Mouse (Mus musculus) myocyte (in vitro differentiated cells): ENCODE measurements around the gene Sbf2. TPM values are rescaled to one million over a fixed set of nuclear protein-coding genes. Genes with fewer than 3 reads are reported as not detected.

ENCODE experiments used
- H3K27me3 ChIP-seq: one replicate; pipeline ENCODE4 v1.6.1; 2011; ENCODE audit not compliant: control insufficient read depth, insufficient read depth, insufficient read length
- H3K36me3 ChIP-seq: one replicate; pipeline ENCODE4 v1.6.1; 2011; ENCODE audit not compliant: control insufficient read depth, insufficient read depth
- H3K4me2 ChIP-seq: one replicate; pipeline ENCODE4 v1.6.1; 2011; ENCODE audit warnings: low read depth, control low read depth
- H3K4me3 ChIP-seq: one replicate; pipeline ENCODE4 v1.5.1; 2011; ENCODE audit warnings: mild to moderate bottlenecking, control low read depth, moderate library complexity
- H3K79me2 ChIP-seq: one replicate; pipeline ENCODE4 v1.6.1; 2011; ENCODE audit not compliant: control insufficient read depth, insufficient read depth
- H3ac ChIP-seq: one replicate; pipeline ENCODE4 v1.6.1; 2011; ENCODE audit not compliant: control insufficient read depth, insufficient read length
- CEBPB ChIP-seq: IDR thresholded peaks from 2 replicates; pipeline ENCODE4 v1.6.1; 2011; ENCODE audit warnings: mild to moderate bottlenecking, moderate library complexity; ENCODE audit not compliant: poor library complexity, insufficient read depth, severe bottlenecking
- E2F4 ChIP-seq: IDR thresholded peaks from one replicate; pipeline ENCODE4 v1.6.1; 2011; ENCODE audit warnings: mild to moderate bottlenecking, control low read depth, moderate library complexity; ENCODE audit not compliant: insufficient read depth
- MAX ChIP-seq: IDR thresholded peaks from one replicate; pipeline ENCODE4 v1.6.1; 2011; ENCODE audit warnings: low read depth, mild to moderate bottlenecking, control low read depth
- MYOD1 ChIP-seq, 3 experiments: IDR thresholded peaks; one replicate each; pipeline ENCODE4 v1.6.1; 2011; ENCODE audit warnings: control low read depth in 2 of 3, low read depth in 2 of 3, mild to moderate bottlenecking in 2 of 3, moderate library complexity in 1 of 3; ENCODE audit not compliant: insufficient read length in 2 of 3, control insufficient read depth in 1 of 3
- MYOG ChIP-seq, 3 experiments: IDR thresholded peaks; one replicate each; pipeline ENCODE4 v1.6.1; 2011; ENCODE audit warnings: control low read depth in 2 of 3, low read depth in 2 of 3, mild to moderate bottlenecking in 2 of 3; ENCODE audit not compliant: insufficient read length in 2 of 3, control insufficient read depth in 1 of 3, insufficient read depth in 1 of 3
- POLR2A ChIP-seq: IDR thresholded peaks from one replicate; pipeline ENCODE4 v1.6.1; 2011; ENCODE audit warnings: low read depth, mild to moderate bottlenecking, control low read depth, moderate library complexity; ENCODE audit not compliant: insufficient read length
- POLR2AphosphoS2 ChIP-seq: IDR thresholded peaks from one replicate; pipeline ENCODE4 v1.6.1; 2011; ENCODE audit warnings: low read depth, control low read depth; ENCODE audit not compliant: insufficient read length
- REST ChIP-seq: IDR thresholded peaks from one replicate; pipeline ENCODE4 v1.6.1; 2011; ENCODE audit warnings: mild to moderate bottlenecking, control low read depth, moderate library complexity; ENCODE audit not compliant: insufficient read depth, insufficient read length
- SRF ChIP-seq: IDR thresholded peaks from one replicate; pipeline ENCODE4 v1.6.1; 2011; ENCODE audit warnings: low read depth; ENCODE audit not compliant: control insufficient read depth, insufficient read length
- TCF12 ChIP-seq: IDR thresholded peaks from one replicate; pipeline ENCODE4 v1.6.1; 2011; ENCODE audit warnings: mild to moderate bottlenecking, control low read depth; ENCODE audit not compliant: poor library complexity, insufficient read depth, severe bottlenecking
- TCF3 ChIP-seq: IDR thresholded peaks from one replicate; pipeline ENCODE4 v1.6.1; 2011; ENCODE audit warnings: low read depth, control low read depth; ENCODE audit not compliant: insufficient read length
- USF1 ChIP-seq: IDR thresholded peaks from one replicate; pipeline ENCODE4 v1.6.1; 2011; ENCODE audit warnings: low read depth, mild to moderate bottlenecking, control low read depth, moderate library complexity
- polyA plus RNA-seq: library from polyadenylated mRNA; unstranded; fragments of >200 nt; fragmentation: generic; extraction: Trizol; gene quantifications from one replicate; pipeline ENCODE4 v1.2.1, GENCODE M21; 2012; ENCODE audit warnings: missing spikeins

Gene Sbf2
- polyA plus RNA-seq, 1 experiment: 11.3 TPM

GRCm38 (mm10) chr7:110615792-110616191, 1.1 kb upstream of the Sbf2 start:
- TF ChIP-seq USF1: no peak
- TF ChIP-seq E2F4: no peak
- TF ChIP-seq POLR2AphosphoS2: no peak
- no peak for TF ChIP-seq TCF12
- no peak for TF ChIP-seq CEBPB
- TF ChIP-seq MYOD1 (IDR thresholded peaks at IDR 0.05; ENCODE audit: control insufficient read depth in 1 of 3, insufficient read length in 2 of 3, low read depth in 2 of 3): no peak
- TF ChIP-seq SRF: no peak
- no peak for TF ChIP-seq POLR2A
- no peak for TF ChIP-seq REST
- no peak for TF ChIP-seq TCF3
- no peak for TF ChIP-seq MYOG (IDR thresholded peaks at IDR 0.05; ENCODE audit: control insufficient read depth in 1 of 3, insufficient read depth in 1 of 3, insufficient read length in 2 of 3, low read depth in 2 of 3)
- no peak for TF ChIP-seq MAX
- H3K27me3 ChIP-seq: no peaks in the 10 kb centered on the region
- H3ac ChIP-seq: no peak overlapping the region
- H3K4me2 ChIP-seq: peak overlapping the region; percentile 82
- H3K4me3 ChIP-seq: peak overlapping the region; percentile 38
- peaks cover 27% of the 10 kb centered on the region for H3K79me2 ChIP-seq
- no peaks in the 10 kb centered on the region for H3K36me3 ChIP-seq

DNA sequence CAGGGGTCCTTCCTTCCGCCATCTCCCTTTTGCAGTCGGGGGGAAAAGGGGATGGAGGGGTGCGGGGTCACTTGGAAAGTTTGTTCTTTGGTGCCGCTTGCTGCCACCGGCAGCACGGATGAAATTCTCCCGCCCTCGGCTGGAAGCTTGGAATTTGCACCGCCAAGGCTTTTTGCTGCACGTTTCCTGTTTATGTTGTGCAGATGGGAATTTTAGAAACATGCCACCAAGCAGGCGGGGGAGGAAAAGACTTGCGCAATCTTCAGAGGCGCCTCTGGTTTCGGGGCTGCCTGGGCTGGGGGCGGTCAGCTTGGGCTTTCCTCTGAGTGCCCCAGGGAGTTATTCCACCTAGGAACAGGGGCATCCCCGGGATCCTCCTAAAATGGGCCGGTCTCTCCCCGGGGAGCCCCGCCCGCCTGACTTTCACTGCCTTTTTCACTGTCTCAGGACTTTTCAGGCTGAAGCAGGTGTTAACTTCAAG, 469 bp upstream of the Sbf2 start:
- H3K36me3 ChIP-seq: no peaks in the 10 kb centered on the region
- H3K4me3 ChIP-seq: peak overlapping the region; percentile 38
- TF ChIP-seq MYOG (IDR thresholded peaks at IDR 0.05; ENCODE audit: control insufficient read depth in 1 of 3, insufficient read depth in 1 of 3, insufficient read length in 2 of 3, low read depth in 2 of 3) (no peak), CEBPB (peak; percentile 94)
- H3ac ChIP-seq: peak overlapping the region; percentile 94
- peak overlapping the region; percentile 82 for H3K4me2 ChIP-seq
- no peaks in the 10 kb centered on the region for H3K27me3 ChIP-seq
- H3K79me2 ChIP-seq: peaks cover 27% of the 10 kb centered on the region

DNA sequence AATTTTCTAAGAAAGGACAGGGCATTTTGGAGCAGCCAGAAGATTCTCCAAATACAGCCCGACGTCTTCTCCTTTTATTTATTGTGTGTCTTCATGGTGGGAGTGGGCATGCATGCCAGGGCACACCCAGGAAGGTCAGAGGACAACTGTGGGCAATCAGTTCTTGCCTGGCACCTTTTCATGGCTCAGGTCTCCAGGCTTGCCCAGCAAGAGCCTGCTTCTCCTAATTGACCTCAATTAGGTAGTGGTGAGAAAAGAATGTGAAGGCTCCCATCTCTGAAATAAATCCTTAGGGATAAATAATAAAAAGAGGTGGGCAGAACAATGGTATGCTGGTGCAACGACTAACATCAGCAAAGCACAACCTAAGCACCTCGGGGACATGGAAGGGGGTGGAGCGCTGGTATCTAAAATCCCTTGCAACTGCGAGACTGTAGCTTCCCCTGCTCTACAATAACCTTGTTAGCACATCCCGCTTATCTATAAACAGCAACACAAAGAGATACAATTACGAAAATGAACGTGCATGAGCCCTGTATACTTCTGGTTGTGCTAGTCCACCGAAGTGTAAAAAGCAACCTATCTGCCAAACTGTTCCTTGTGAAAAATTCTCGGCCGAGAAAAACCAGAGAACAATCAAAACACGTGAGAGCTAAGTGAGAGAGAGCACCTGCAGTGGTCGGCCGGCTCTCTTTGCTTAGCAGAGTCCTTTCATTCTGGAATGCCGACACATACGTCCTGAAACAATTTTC, 1.2 kb downstream of the Sbf2 start:
- peak overlapping the region; percentile 81 for H3K4me2 ChIP-seq
- peak overlapping the region; percentile 94 for H3ac ChIP-seq
- peak overlapping the region; percentile 38 for H3K4me3 ChIP-seq
- no peaks in the 10 kb centered on the region for H3K36me3 ChIP-seq
- no peaks in the 10 kb centered on the region for H3K27me3 ChIP-seq
- peaks cover 35% of the 10 kb centered on the region for H3K79me2 ChIP-seq
- TF ChIP-seq POLR2AphosphoS2 (no peak), MYOG (IDR thresholded peaks at IDR 0.05; ENCODE audit: control insufficient read depth in 1 of 3, insufficient read depth in 1 of 3, insufficient read length in 2 of 3, low read depth in 2 of 3) (no peak), POLR2A (no peak), CEBPB (no peak), TCF3 (no peak), SRF (no peak), TCF12 (no peak), REST (no peak), MAX (no peak)

- Histone ChIP-seq H3K4me2 (no peak overlapping the region), H3K4me3 (no peak overlapping the region), H3K79me2 (peaks cover 53% of the 10 kb centered on the region), H3K27me3 (no peaks in the 10 kb centered on the region), H3K36me3 (no peaks in the 10 kb centered on the region), H3ac (no peak overlapping the region)
- no peak for TF ChIP-seq REST
- TF ChIP-seq POLR2AphosphoS2: no peak
- no peak for TF ChIP-seq TCF12
- TF ChIP-seq SRF: no peak
- no peak for TF ChIP-seq POLR2A
- no peak for TF ChIP-seq USF1
- no peak for TF ChIP-seq TCF3
- no peak for TF ChIP-seq E2F4
- TF ChIP-seq CEBPB: no peak
- TF ChIP-seq MYOD1 (IDR thresholded peaks at IDR 0.05; ENCODE audit: control insufficient read depth in 1 of 3, insufficient read length in 2 of 3, low read depth in 2 of 3): no peak
- TF ChIP-seq MYOG (IDR thresholded peaks at IDR 0.05; ENCODE audit: control insufficient read depth in 1 of 3, insufficient read depth in 1 of 3, insufficient read length in 2 of 3, low read depth in 2 of 3): no peak
- no peak for TF ChIP-seq MAX
Observed at GRCm38 (mm10) chr7:110606906-110607305, 7.8 kb downstream of the Sbf2 start.

GRCm38 (mm10) chr7:110605476-110605875, 9.2 kb downstream of the Sbf2 start:
- H3K36me3 ChIP-seq: no peaks in the 10 kb centered on the region
- TF ChIP-seq MYOG (IDR thresholded peaks at IDR 0.05; ENCODE audit: control insufficient read depth in 1 of 3, insufficient read depth in 1 of 3, insufficient read length in 2 of 3, low read depth in 2 of 3) (no peak), REST (no peak), TCF12 (no peak), TCF3 (no peak), POLR2AphosphoS2 (no peak), POLR2A (no peak), E2F4 (no peak), USF1 (no peak), SRF (no peak), MAX (no peak), CEBPB (no peak), MYOD1 (IDR thresholded peaks at IDR 0.05; ENCODE audit: control insufficient read depth in 1 of 3, insufficient read length in 2 of 3, low read depth in 2 of 3) (no peak)
- no peaks in the 10 kb centered on the region for H3K27me3 ChIP-seq

More at GRCm38 (mm10) chr7:110605476-110605875, 9.2 kb downstream of the Sbf2 start:
- Histone ChIP-seq H3K4me3 (no peak overlapping the region), H3ac (no peak overlapping the region), H3K79me2 (peaks cover 54% of the 10 kb centered on the region), H3K4me2 (no peak overlapping the region)
